Mouse (Mus musculus): Measurements from ENCODE around the gene Cxcl10. TPM values are rescaled to one million over a fixed set of nuclear protein-coding genes. Genes with fewer than 3 reads are reported as not detected.
"Not testable (repeated sequence)": the region's sequence is repeated elsewhere in the genome, so short reads cannot be mapped to it uniquely, and the experiment has no call there.

Gene Cxcl10
- polyA plus RNA-seq, 1 experiment from 2014 or later = 1.4 TPM

- no peak for ATAC-seq (replicated peaks; ENCODE audit: low FRiP score)
- Histone ChIP-seq H3K27me3 (0 out of 2 replicates have a peak, but pooled peaks cover 4% of the 10 kb centered on the region), H3K4me3 (replicated peaks) (no peak overlapping the region), H3K9me3 (replicated peaks) (no peaks in the 10 kb centered on the region), H3K36me3 (no peaks in the 10 kb centered on the region), H3K4me2 (no peak overlapping the region), H3K27ac (peak overlapping the region; percentile 56; the same call in 1 of the 2 replicates), H3K4me1 (peaks cover 18% of the 10 kb centered on the region; the same call in 1 of the 2 replicates), H3K9ac (no peak overlapping the region)
- 69% methylated on average over 10 of the region's 10 CpGs for WGBS
Observed at GRCm38 (mm10) chr5:92368392-92368791, 19.7 kb upstream of the Cxcl10 start.

DNA sequence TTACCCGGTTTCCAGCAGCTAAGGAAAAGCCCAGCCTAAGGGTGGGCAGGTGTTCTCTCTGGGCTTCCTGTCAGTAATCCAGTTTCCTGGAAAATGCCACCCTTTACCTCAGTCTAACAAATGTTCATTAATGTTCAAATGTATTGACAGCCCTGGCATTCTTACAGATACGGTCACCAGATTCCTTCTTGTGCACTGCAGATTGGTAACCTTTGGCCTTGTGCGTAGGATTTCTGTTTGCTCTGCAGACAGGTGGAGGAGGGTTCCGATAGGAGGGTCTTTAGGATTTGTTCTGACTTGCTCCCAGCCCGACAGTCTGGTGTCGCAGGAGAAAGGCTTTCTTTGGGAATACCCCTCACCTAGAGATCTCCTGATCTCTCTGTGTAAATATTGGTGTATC is 17.9 kb upstream of the Cxcl10 start:
- no peak overlapping the region for H3K4me2 ChIP-seq

DNA sequence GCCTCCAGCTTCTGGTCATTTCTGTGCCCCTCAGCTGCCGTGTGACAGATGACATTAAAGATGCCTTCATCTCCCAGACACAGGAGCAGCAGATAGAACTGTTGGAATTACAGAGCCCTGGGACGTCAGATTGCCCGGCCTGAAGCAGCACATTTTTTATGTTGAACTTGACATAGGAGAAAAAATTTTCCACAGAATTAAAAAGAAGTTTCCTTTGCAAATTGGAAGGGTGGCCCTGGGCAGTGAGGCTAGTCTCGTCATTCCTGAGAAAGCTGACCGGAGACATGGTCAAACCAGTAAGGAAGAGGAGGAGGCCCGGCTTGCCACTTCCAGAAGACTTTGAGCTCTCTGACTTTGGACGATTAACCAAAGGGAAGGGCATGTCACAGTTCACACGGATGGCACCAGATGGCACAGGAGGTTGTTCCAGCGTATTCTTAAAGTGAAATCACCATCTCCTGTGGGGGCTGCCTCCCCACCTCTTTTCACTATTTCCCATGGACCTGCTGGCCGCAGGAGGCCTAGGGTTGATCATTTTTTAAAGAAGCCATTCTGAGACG is 16.5 kb upstream of the Cxcl10 start:
- H3K4me3 ChIP-seq (replicated peaks) = no peak overlapping the region
- H3K4me1 ChIP-seq = peaks cover 11% of the 10 kb centered on the region; the same call in 1 of the 2 replicates
- no peaks in the 10 kb centered on the region for H3K36me3 ChIP-seq
- no peaks in the 10 kb centered on the region for H3K9me3 ChIP-seq (replicated peaks)
- 0 out of 2 replicates have a peak, but pooled peaks cover 4% of the 10 kb centered on the region for H3K27me3 ChIP-seq
- 72% methylated on average over 11 of the region's 11 CpGs for WGBS
- no peak for ATAC-seq (replicated peaks; ENCODE audit: low FRiP score)
- H3K27ac ChIP-seq = no peak overlapping the region
- no peak overlapping the region for H3K9ac ChIP-seq
- H3K4me2 ChIP-seq = no peak overlapping the region

More for the DNA sequence above, 17.9 kb upstream of the Cxcl10 start:
- no peaks in the 10 kb centered on the region for H3K36me3 ChIP-seq
- H3K4me1 ChIP-seq = peaks cover 16% of the 10 kb centered on the region; the same call in 1 of the 2 replicates
- H3K9me3 ChIP-seq (replicated peaks) = no peaks in the 10 kb centered on the region
- no peak for ATAC-seq (replicated peaks; ENCODE audit: low FRiP score)
- WGBS = 42% methylated on average over 6 of the region's 6 CpGs
- no peak overlapping the region for H3K27ac ChIP-seq
- H3K27me3 ChIP-seq = 0 out of 2 replicates have a peak, but pooled peaks cover 4% of the 10 kb centered on the region
- H3K9ac ChIP-seq = no peak overlapping the region
- no peak overlapping the region for H3K4me3 ChIP-seq (replicated peaks)

GRCm38 (mm10) chr5:92364011-92364410 is 15.3 kb upstream of the Cxcl10 start:
- Histone ChIP-seq H3K4me2 (no peak overlapping the region), H3K4me3 (replicated peaks) (no peak overlapping the region), H3K9me3 (replicated peaks) (no peaks in the 10 kb centered on the region), H3K9ac (no peak overlapping the region), H3K27ac (no peak overlapping the region), H3K36me3 (no peaks in the 10 kb centered on the region), H3K4me1 (peaks cover 5% of the 10 kb centered on the region; the same call in 1 of the 2 replicates), H3K27me3 (0 out of 2 replicates have a peak, but pooled peaks cover 4% of the 10 kb centered on the region)
- 88% methylated on average over 5 of the region's 5 CpGs for WGBS
- no peak for ATAC-seq (replicated peaks; ENCODE audit: low FRiP score)

- no peak for ATAC-seq (replicated peaks; ENCODE audit: low FRiP score)
- 0 out of 2 replicates have a peak, but pooled peaks cover 4% of the 10 kb centered on the region for H3K27me3 ChIP-seq
- peaks cover 4% of the 10 kb centered on the region; the same call in 1 of the 2 replicates for H3K4me1 ChIP-seq
- H3K27ac ChIP-seq = no peak overlapping the region
- H3K36me3 ChIP-seq = no peaks in the 10 kb centered on the region
- no peak overlapping the region for H3K9ac ChIP-seq
- no peaks in the 10 kb centered on the region for H3K9me3 ChIP-seq (replicated peaks)
- WGBS = 11% methylated on average over 4 of the region's 4 CpGs
- H3K4me3 ChIP-seq (replicated peaks) = no peak overlapping the region
- H3K4me2 ChIP-seq = no peak overlapping the region
Observed at GRCm38 (mm10) chr5:92363179-92363578, 14.5 kb upstream of the Cxcl10 start.

- no peak for ATAC-seq (replicated peaks; ENCODE audit: low FRiP score)
- H3K4me3 ChIP-seq (replicated peaks) = no peak overlapping the region
- 76% methylated on average over 11 of the region's 11 CpGs for WGBS
- H3K27ac ChIP-seq = no peak overlapping the region
- no peak overlapping the region for H3K9ac ChIP-seq
- no peaks in the 10 kb centered on the region for H3K36me3 ChIP-seq
- no peak overlapping the region for H3K4me2 ChIP-seq
- no peaks in the 10 kb centered on the region for H3K9me3 ChIP-seq (replicated peaks)
- no peaks in the 10 kb centered on the region for H3K27me3 ChIP-seq
- H3K4me1 ChIP-seq = no peaks in the 10 kb centered on the region
Observed at GRCm38 (mm10) chr5:92358767-92359455, 10.2 kb upstream of the Cxcl10 start.

GRCm38 (mm10) chr5:92358033-92358432 is 9.3 kb upstream of the Cxcl10 start:
- WGBS = 30% methylated on average over 12 of the region's 12 CpGs
- H3K4me1 ChIP-seq = 0 out of 2 replicates have a peak, but pooled peaks cover 2% of the 10 kb centered on the region
- no peaks in the 10 kb centered on the region for H3K36me3 ChIP-seq
- H3K27me3 ChIP-seq = no peaks in the 10 kb centered on the region
- H3K4me3 ChIP-seq (replicated peaks) = no peak overlapping the region
- no peak overlapping the region for H3K4me2 ChIP-seq
- no peaks in the 10 kb centered on the region for H3K9me3 ChIP-seq (replicated peaks)
- no peak overlapping the region for H3K27ac ChIP-seq
- no peak overlapping the region for H3K9ac ChIP-seq
- no peak for ATAC-seq (replicated peaks; ENCODE audit: low FRiP score)

DNA sequence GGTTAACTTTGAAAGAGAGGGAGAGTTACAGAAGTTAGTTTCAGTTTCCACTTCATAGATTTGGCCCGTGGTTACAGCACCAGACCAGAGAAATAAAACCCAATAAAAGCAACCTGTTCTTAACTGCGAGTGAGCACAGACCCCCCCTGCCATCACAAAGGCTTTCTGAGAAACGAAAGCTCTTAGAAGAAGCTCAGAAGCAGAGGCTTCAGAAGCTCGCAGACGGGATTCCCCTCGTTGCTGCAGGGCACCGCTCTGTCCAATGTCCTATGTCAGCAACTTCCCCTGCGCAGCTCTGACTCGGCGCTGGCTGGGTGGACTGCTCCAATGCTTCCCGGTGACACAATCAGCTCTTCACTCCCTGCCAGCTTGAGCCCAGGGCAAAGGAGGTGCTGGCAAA is 4.8 kb upstream of the Cxcl10 start:
- H3K9ac ChIP-seq = no peak overlapping the region
- no peak for ATAC-seq (replicated peaks; ENCODE audit: low FRiP score)
- H3K4me2 ChIP-seq = peak overlapping the region; percentile 41

GRCm38 (mm10) chr5:92352716-92353115 is 4.0 kb upstream of the Cxcl10 start:
- not testable (repeated sequence) for H3K9me3 ChIP-seq (replicated peaks); ATAC-seq (replicated peaks; ENCODE audit: low FRiP score); H3K27me3 ChIP-seq; H3K27ac ChIP-seq; H3K36me3 ChIP-seq; H3K4me3 ChIP-seq (replicated peaks); H3K9ac ChIP-seq; H3K4me2 ChIP-seq
- 74% methylated on average over 4 of the region's 4 CpGs for WGBS
- peaks cover 16% of the 10 kb centered on the region for H3K4me1 ChIP-seq

More for the DNA sequence above, 4.8 kb upstream of the Cxcl10 start:
- Histone ChIP-seq H3K4me3 (replicated peaks) (peak overlapping the region; percentile 28), H3K4me1 (peaks cover 9% of the 10 kb centered on the region), H3K36me3 (no peaks in the 10 kb centered on the region), H3K27me3 (no peaks in the 10 kb centered on the region), H3K9me3 (replicated peaks) (no peaks in the 10 kb centered on the region), H3K27ac (no peak overlapping the region)
- 51% methylated on average over 11 of the region's 11 CpGs for WGBS

GRCm38 (mm10) chr5:92349731-92350130 is 1.0 kb upstream of the Cxcl10 start:
- Histone ChIP-seq H3K4me2 (no peak overlapping the region), H3K9me3 (replicated peaks) (no peaks in the 10 kb centered on the region), H3K27ac (no peak overlapping the region), H3K9ac (no peak overlapping the region), H3K4me1 (peaks cover 16% of the 10 kb centered on the region), H3K27me3 (no peaks in the 10 kb centered on the region), H3K36me3 (no peaks in the 10 kb centered on the region), H3K4me3 (replicated peaks) (no peak overlapping the region)
- ATAC-seq (replicated peaks; ENCODE audit: low FRiP score) = no peak
- 79% methylated on average over 7 of the region's 7 CpGs for WGBS

DNA sequence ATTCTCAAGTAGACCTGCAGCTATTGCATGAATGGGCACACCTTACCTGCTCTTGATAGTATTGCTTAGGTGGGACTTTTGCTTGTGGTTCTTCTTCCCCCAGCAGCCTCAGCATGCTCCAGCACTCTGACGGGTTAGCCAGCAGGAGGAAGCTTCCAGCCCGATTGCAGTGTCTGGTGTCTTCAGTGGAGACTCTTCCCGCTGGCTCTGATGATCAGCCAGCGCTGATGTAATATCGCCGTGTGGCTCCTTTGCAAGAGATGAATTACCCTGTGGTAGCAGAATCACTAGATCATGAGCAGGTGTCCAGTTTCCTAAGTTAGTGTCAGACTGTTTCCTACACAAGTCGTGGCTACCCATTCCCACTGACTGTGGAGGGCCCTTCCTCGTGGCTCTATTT is 3.7 kb downstream of the Cxcl10 start:
- Histone ChIP-seq H3K4me2 (no peak overlapping the region), H3K27ac (no peak overlapping the region), H3K9me3 (replicated peaks) (no peaks in the 10 kb centered on the region), H3K4me3 (replicated peaks) (no peak overlapping the region), H3K36me3 (no peaks in the 10 kb centered on the region), H3K27me3 (no peaks in the 10 kb centered on the region), H3K9ac (no peak overlapping the region), H3K4me1 (peaks cover 13% of the 10 kb centered on the region)
- no peak for ATAC-seq (replicated peaks; ENCODE audit: low FRiP score)
- 83% methylated on average over 8 of the region's 8 CpGs for WGBS

GRCm38 (mm10) chr5:92340606-92341005 is 8.1 kb downstream of the Cxcl10 start:
- WGBS = 72% methylated on average over 4 of the region's 4 CpGs
- Histone ChIP-seq H3K4me1 (no peaks in the 10 kb centered on the region), H3K9ac (no peak overlapping the region), H3K4me3 (replicated peaks) (no peak overlapping the region), H3K27ac (no peak overlapping the region), H3K9me3 (replicated peaks) (no peaks in the 10 kb centered on the region), H3K27me3 (no peaks in the 10 kb centered on the region), H3K36me3 (no peaks in the 10 kb centered on the region), H3K4me2 (no peak overlapping the region)
- no peak for ATAC-seq (replicated peaks; ENCODE audit: low FRiP score)

All from kidney, embryonic 15.5 days (tissue).